Mouse (Mus musculus): Measurements from ENCODE around the gene Bcl9l.

Gene Bcl9l

DNA sequence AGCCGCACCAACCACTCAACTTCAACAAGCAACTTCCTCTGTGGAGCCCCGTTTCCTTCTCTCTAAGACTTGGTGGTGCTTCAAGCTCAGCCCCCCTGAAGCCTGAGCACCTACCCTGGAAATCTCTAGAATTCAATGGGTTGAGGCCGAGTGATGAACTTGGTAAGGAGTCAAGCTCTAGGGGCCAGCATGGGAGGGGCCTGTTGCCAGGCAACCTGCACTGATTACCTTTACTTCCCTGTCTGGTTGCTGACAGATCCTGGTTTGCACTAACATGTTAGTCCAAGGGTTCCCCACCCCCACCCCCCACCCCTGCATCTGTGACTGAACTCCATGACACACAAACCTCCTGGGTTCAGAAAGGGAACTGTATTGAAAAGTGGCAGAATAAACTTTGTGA, 62.4 kb downstream of the Bcl9l start:
- 89% methylated on average over 3 of the region's 3 CpGs for WGBS

DNA sequence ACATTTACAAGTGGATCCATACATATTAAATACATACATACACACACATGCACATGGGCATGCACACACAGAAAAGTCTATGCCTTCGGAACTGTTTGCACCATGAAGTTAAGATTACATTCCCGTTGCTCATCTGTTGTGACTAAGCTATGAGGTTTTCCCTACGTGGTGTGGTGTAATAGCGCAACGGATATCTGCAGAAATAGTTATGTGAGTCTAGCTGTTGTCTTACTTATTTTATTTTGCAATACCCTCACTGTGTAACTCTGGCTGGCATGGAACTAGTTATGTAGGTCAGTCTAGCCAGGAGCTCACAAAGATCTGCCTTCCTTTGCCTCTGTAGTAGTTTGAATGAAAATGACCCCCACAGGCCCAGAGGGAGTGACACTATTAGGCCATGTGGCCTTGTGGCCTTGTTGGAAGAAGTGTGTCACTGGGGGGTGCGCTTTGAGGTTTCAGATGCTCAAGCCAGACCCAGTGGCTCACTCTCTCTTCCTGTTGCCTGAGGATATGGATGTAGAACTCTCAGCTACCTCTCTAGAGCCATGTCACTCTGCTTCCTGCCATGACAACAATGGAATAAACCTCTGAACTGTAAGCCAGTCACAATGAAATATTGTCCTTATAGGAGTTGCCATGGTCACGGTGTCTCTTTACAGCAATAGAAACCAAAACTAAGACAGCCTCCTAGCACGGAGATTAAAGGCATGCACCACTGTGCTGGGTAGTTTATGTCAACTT, 66.0 kb downstream of the Bcl9l start:
- 93% methylated on average over 8 of the region's 8 CpGs for WGBS

DNA sequence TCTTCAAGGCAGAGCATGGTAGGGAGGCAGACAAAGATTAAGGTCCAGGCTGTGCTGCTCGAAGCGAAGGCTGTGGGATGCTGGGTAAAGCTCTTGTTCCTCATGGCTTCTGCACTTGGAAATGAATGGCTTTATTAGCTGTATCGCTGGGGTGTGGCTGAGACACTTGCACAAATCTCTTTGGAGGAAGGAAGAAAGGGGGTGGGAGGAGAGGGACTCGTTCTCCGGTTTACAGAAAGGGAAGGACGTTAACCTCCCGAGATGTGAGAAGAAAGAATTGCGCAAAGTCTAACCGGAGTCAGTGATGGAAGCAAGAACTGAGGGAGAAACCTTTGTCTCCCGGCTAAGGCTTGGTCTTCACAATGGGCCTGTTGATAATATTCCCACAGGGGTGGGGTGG, 68.5 kb downstream of the Bcl9l start:
- WGBS, result 86% methylated on average over 10 of the region's 10 CpGs

DNA sequence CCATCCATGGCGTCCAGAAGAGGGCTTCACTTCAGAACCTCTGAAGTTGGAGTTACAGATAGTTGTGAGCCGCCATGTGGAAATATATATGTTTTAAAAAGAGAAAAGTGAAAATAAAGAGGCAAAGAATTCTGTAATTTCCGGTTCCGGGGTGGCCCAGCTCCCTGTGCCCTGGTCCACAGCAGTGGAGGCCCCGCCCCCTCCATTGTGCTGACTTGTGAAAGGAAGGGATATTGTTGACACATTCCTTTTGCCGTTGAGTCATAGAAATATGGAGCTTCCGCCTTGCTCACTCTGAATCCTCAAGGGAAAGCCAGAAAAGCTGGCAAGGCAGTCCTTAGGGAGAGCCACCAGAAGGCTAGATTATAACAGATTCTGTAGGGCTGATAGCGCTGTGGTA, 69.5 kb downstream of the Bcl9l start:
- WGBS, result 72% methylated on average over 8 of the region's 8 CpGs

All from cerebral cortex, adult 2 months (tissue).